Mouse (Mus musculus): ENCODE results near the gene Abtb2. TPM values are rescaled to one million over a fixed set of nuclear protein-coding genes. Genes with fewer than 3 reads are reported as not detected.
A peak's percentile ranks its signal among the peaks of the same experiment; 100 is the strongest.

Abtb2 gene
- total and polyA plus RNA-seq, 2 experiments from 2014 or later, result 12.3 to 45.9 TPM

- Histone ChIP-seq H3K36me3 (replicated peaks; ENCODE audit: control insufficient read depth, insufficient read depth, low read length) (no peaks in the 10 kb centered on the region; the same call in 1 of the 2 replicates), H3K9me3 (replicated peaks; ENCODE audit: control insufficient read depth, low read length) (no peaks in the 10 kb centered on the region), H3K9ac (replicated peaks; ENCODE audit: low read depth, low read length) (no peak overlapping the region), H3K4me1 (ENCODE audit: control insufficient read depth, insufficient read depth) (peaks cover 12% of the 10 kb centered on the region), H3K27me3 (ENCODE audit: control insufficient read depth, insufficient read depth, low read length) (no peaks in the 10 kb centered on the region), H3K4me2 (ENCODE audit: low read depth, low read length) (no peak overlapping the region), H3K4me3 (ENCODE audit: low read depth, low read length) (no peak overlapping the region), H3K27ac (ENCODE audit: low read depth) (peak overlapping the region; percentile 60)
- ATAC-seq (ENCODE audit: insufficient read depth, low read depth) (0 out of 2 replicates have a peak, but pooled peaks have one; percentile 13), DNase-seq (ENCODE audit: low spot score) (no peak)
- no peak for TF ChIP-seq CTCF (IDR thresholded peaks at IDR 0.05; ENCODE audit: low read depth)
- no peak for TF ChIP-seq EP300 (IDR thresholded peaks at IDR 0.05; ENCODE audit: low read depth)
- 58% methylated on average over 9 of the region's 9 CpGs for WGBS
Observed at GRCm38 (mm10) chr2:103682261-103682722, 116.2 kb downstream of the Abtb2 start.

- DNase-seq (ENCODE audit: low spot score) (peak; percentile 45), ATAC-seq (ENCODE audit: insufficient read depth, low read depth) (peak; percentile 16; the same call in 1 of the 2 replicates)
- no peak for TF ChIP-seq EP300 (IDR thresholded peaks at IDR 0.05; ENCODE audit: low read depth)
- no peak overlapping the region; the same call in 1 of the 2 replicates for H3K4me2 ChIP-seq (ENCODE audit: low read depth, low read length)
- H3K27me3 ChIP-seq (ENCODE audit: control insufficient read depth, insufficient read depth, low read length), result no peaks in the 10 kb centered on the region
- no peaks in the 10 kb centered on the region; the same call in 1 of the 2 replicates for H3K36me3 ChIP-seq (replicated peaks; ENCODE audit: control insufficient read depth, insufficient read depth, low read length)
- peaks cover 12% of the 10 kb centered on the region for H3K4me1 ChIP-seq (ENCODE audit: control insufficient read depth, insufficient read depth)
- peak overlapping the region; percentile 60 for H3K27ac ChIP-seq (ENCODE audit: low read depth)
- H3K9me3 ChIP-seq (replicated peaks; ENCODE audit: control insufficient read depth, low read length), result no peaks in the 10 kb centered on the region
- no peak overlapping the region for H3K4me3 ChIP-seq (ENCODE audit: low read depth, low read length)
- WGBS, result 79% methylated on average over 9 of the region's 9 CpGs
- H3K9ac ChIP-seq (replicated peaks; ENCODE audit: low read depth, low read length), result no peak overlapping the region
Observed at GRCm38 (mm10) chr2:103682927-103683442, 116.9 kb downstream of the Abtb2 start.

GRCm38 (mm10) chr2:103684431-103684830 lies 118.3 kb downstream of the Abtb2 start:
- Histone ChIP-seq H3K4me1 (ENCODE audit: control insufficient read depth, insufficient read depth) (peaks cover 12% of the 10 kb centered on the region), H3K4me2 (ENCODE audit: low read depth, low read length) (no peak overlapping the region), H3K4me3 (ENCODE audit: low read depth, low read length) (no peak overlapping the region), H3K27me3 (ENCODE audit: control insufficient read depth, insufficient read depth, low read length) (no peaks in the 10 kb centered on the region), H3K27ac (ENCODE audit: low read depth) (peak overlapping the region; percentile 61; the same call in 1 of the 2 replicates), H3K9me3 (replicated peaks; ENCODE audit: control insufficient read depth, low read length) (no peaks in the 10 kb centered on the region), H3K36me3 (replicated peaks; ENCODE audit: control insufficient read depth, insufficient read depth, low read length) (peaks cover 4% of the 10 kb centered on the region; the same call in 1 of the 2 replicates), H3K9ac (replicated peaks; ENCODE audit: low read depth, low read length) (no peak overlapping the region)
- no peak for DNase-seq (ENCODE audit: low spot score)
- 87% methylated on average over 2 of the region's 2 CpGs for WGBS
- TF ChIP-seq EP300 (IDR thresholded peaks at IDR 0.05; ENCODE audit: low read depth), result no peak
- no peak for TF ChIP-seq CTCF (IDR thresholded peaks at IDR 0.05; ENCODE audit: low read depth)
- no peak for ATAC-seq (ENCODE audit: insufficient read depth, low read depth)

- Histone ChIP-seq H3K36me3 (replicated peaks; ENCODE audit: control insufficient read depth, insufficient read depth, low read length) (peaks cover 4% of the 10 kb centered on the region; the same call in 1 of the 2 replicates), H3K9me3 (replicated peaks; ENCODE audit: control insufficient read depth, low read length) (no peaks in the 10 kb centered on the region), H3K4me3 (ENCODE audit: low read depth, low read length) (no peak overlapping the region), H3K27me3 (ENCODE audit: control insufficient read depth, insufficient read depth, low read length) (no peaks in the 10 kb centered on the region), H3K9ac (replicated peaks; ENCODE audit: low read depth, low read length) (no peak overlapping the region), H3K27ac (ENCODE audit: low read depth) (peak overlapping the region; percentile 61; the same call in 1 of the 2 replicates), H3K4me2 (ENCODE audit: low read depth, low read length) (no peak overlapping the region), H3K4me1 (ENCODE audit: control insufficient read depth, insufficient read depth) (peaks cover 17% of the 10 kb centered on the region)
- ATAC-seq (ENCODE audit: insufficient read depth, low read depth), result peak; percentile 40
- TF ChIP-seq CTCF (IDR thresholded peaks at IDR 0.05; ENCODE audit: low read depth), result no peak
- no peak for TF ChIP-seq EP300 (IDR thresholded peaks at IDR 0.05; ENCODE audit: low read depth)
- WGBS, result 45% methylated on average over 7 of the region's 7 CpGs
- no peak for DNase-seq (ENCODE audit: low spot score)
Observed at GRCm38 (mm10) chr2:103684926-103685577, 118.9 kb downstream of the Abtb2 start.

- no peak overlapping the region for H3K4me3 ChIP-seq (ENCODE audit: low read depth, low read length)
- no peaks in the 10 kb centered on the region for H3K9me3 ChIP-seq (replicated peaks; ENCODE audit: control insufficient read depth, low read length)
- no peak for ATAC-seq (ENCODE audit: insufficient read depth, low read depth)
- H3K4me2 ChIP-seq (ENCODE audit: low read depth, low read length), result no peak overlapping the region
- H3K27ac ChIP-seq (ENCODE audit: low read depth), result peak overlapping the region; percentile 61; the same call in 1 of the 2 replicates
- peaks cover 22% of the 10 kb centered on the region for H3K4me1 ChIP-seq (ENCODE audit: control insufficient read depth, insufficient read depth)
- 0 out of 2 replicates have a peak, but pooled peaks cover 4% of the 10 kb centered on the region for H3K36me3 ChIP-seq (replicated peaks; ENCODE audit: control insufficient read depth, insufficient read depth, low read length)
- TF ChIP-seq CTCF (IDR thresholded peaks at IDR 0.05; ENCODE audit: low read depth) (no peak), EP300 (IDR thresholded peaks at IDR 0.05; ENCODE audit: low read depth) (no peak)
- WGBS, result 84% methylated on average over 4 of the region's 4 CpGs
- no peak overlapping the region for H3K9ac ChIP-seq (replicated peaks; ENCODE audit: low read depth, low read length)
- DNase-seq (ENCODE audit: low spot score), result no peak
- no peaks in the 10 kb centered on the region for H3K27me3 ChIP-seq (ENCODE audit: control insufficient read depth, insufficient read depth, low read length)
Observed at GRCm38 (mm10) chr2:103685581-103685980, 119.5 kb downstream of the Abtb2 start.
